Mouse (Mus musculus): ENCODE measurements around the gene Arl3.

DNA sequence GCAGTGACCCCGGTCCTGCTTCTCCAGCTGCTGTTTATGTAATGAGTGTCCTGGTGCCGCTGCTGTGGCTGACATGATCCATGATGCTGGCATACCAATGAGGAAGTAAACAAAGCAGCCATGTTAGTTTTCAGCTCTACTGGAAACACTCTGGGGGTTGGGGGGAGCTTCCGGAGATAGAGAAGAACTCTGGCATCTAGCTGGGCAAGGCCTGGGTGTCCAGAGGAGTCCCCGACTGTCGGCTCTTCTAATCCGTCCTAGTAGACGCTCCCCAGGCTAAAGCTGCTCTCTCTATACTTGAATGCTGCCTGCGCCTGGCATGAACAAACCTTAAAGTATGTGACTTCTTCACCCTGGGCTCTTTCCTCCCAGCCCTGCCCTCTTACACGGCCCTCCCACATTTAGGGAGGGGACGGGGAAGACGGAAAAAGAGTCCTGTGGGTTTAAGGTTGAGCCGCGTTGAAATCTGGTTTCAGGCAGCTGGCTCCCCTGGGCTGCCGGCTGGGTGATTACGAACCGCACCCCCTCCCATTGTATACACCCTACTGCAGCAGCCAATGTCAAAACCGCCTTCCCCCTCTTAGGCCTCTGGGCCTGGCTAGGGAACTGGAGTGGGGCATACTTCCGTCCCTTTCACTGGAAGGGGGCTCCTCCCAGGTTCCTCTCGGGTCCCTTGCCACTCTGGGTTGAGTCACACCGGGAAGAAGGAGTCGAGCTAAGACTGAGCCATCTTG, 69.5 kb downstream of the Arl3 start:
- TF ChIP-seq ZC3H11A (IDR thresholded peaks at IDR 0.05; ENCODE audit: borderline replicate concordance, low read depth, low read length) (no peak), MAFK (IDR thresholded peaks at IDR 0.05; ENCODE audit: insufficient read depth, low read depth, low read length) (no peak), HCFC1 (IDR thresholded peaks at IDR 0.05; ENCODE audit: borderline replicate concordance, insufficient read depth, low read length) (no peak), CHD2 (IDR thresholded peaks at IDR 0.05; ENCODE audit: low read depth, low read length) (no peak), ZNF384 (IDR thresholded peaks at IDR 0.05; ENCODE audit: low read depth, low read length) (no peak)

All from ES-E14 (cell line).